Mouse (Mus musculus) kidney, adult 11 months (tissue): ENCODE results near the gene Kdm4a.

Experiments used
- DNase-seq: peaks from one replicate; pipeline ENCODE4 v3.0.0; 2022

The Kdm4a gene

GRCm38 (mm10) chr4:118179467-118180300 is at the start of gene Kdm4a:
Kdm4a (minus strand) TSS chr4:118180043.
- DNase-seq = peak; percentile 98

GRCm38 (mm10) chr4:118229035-118229770 is 49.4 kb upstream of the Kdm4a start:
- no peak for DNase-seq

DNA sequence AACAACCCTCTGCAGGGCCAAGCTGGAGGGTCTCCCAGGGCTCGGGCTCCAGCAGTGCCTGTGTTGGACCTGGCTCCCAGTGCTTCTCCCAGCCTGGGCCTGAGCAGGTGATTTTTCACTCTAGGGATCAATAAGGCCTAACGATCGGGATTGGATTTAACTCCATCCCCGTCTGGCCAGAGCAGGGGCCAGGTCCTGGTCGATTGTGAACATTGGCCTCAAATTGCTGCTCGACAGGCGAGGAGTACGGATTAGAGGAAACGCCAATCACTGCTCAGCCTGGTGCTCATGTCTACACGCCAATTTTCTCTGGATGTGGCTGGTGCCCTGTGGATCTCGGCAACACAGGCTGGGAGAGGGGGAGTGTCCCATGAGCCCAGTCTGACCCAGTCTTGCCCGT is 47.6 kb upstream of the Kdm4a start:
- no peak for DNase-seq

DNA sequence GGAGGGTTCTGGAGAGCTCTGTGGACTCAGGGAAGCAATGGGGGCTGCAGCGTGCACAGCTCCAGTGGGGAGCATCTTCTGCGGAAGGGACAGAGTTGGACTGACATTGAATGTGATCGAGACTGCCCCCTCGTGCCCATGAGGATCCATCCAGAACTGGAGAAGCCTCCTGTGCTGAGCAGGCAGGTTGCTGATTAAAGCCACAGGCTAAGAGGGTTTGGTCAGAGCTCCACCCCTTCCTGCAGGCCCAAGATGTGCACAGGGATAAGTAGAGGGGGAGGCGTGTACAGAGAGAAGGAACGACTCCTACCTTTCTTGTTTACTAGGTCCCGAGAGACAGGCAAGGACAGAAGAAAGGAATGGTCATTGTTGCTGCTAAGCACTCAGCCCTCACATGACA is 41.4 kb upstream of the Kdm4a start:
- peak; percentile 69 for DNase-seq

GRCm38 (mm10) chr4:118220756-118221155 is 40.9 kb upstream of the Kdm4a start:
- peak; percentile 72 for DNase-seq

GRCm38 (mm10) chr4:118219487-118219886 is 39.6 kb upstream of the Kdm4a start:
- DNase-seq = no peak

DNA sequence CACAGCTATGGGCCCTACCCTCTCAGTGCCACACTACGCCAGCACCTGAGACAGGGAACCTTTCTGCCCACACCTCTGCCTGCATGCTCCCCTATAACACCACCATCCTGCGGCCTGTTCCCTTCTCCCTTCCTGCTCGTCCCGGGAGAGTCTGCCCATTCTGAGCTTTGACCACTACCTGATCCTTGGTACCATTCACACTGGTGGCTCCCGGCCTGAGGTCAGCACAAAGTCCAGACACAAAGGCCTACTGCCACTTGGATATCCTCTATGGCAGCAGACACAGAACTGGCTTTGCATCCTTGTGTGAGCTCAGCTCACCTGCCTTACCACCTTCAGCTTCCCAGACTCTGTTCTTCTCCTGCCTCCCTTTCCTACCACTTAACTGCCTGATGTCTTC is 38.7 kb upstream of the Kdm4a start:
- DNase-seq = peak; percentile 80

GRCm38 (mm10) chr4:118216726-118217595 is 37.1 kb upstream of the Kdm4a start:
- peak; percentile 70 for DNase-seq

DNA sequence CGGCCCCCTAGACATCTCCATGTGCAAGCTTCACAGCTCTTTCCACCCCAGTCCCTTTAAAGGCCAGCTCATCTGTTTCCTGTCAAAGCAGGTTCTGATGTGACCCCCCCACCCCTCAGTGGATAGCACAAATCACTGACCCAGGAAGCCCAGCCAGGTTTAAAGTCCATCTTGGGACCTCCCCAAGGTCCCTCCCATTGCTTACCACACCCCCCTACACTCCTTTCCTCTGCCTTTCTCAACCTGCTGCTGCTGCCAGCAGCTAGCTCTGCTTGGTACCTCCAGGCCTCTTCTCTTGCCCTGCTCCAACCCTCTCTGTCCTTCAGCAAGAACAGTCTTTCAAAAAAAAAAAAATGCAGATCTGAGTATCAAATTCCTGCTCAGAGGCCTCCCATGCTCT is 35.0 kb upstream of the Kdm4a start:
- peak; percentile 72 for DNase-seq

DNA sequence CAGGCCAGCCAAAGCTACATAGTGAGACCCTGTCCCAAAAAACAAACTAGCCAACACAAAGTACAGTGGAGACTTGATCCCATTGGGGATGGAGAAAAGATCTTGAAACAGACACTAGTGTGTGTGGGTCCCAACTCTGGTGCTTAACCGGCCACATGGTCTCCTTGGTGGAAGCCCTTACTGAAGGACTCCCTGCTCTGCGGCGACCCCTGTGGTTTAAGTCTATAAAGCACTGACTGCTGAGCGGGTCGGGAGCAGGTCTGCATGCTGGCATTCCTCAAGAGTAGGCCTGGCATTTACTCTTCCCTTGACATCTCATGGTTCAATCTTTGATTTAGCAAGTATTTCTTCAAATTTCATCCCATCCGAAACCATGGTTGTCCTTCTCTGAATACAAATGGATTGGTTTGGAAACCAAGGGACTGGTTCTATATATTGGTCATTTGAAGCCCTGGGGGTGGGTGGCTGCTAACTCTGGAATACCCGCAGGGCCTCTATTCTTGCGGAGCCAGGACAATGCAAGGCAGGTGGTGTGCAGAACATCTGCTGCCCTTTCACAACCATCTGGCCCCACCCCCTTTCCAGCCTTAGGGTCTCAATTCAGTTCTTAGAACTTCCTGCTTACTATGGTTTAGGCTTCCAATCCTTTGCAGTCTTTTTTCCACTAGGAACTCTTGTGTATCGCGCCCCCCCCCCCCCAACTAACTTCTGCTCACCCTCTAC is 27.2 kb upstream of the Kdm4a start:
- DNase-seq = no peak

GRCm38 (mm10) chr4:118205906-118206305 is 26.1 kb upstream of the Kdm4a start:
- DNase-seq = no peak

DNA sequence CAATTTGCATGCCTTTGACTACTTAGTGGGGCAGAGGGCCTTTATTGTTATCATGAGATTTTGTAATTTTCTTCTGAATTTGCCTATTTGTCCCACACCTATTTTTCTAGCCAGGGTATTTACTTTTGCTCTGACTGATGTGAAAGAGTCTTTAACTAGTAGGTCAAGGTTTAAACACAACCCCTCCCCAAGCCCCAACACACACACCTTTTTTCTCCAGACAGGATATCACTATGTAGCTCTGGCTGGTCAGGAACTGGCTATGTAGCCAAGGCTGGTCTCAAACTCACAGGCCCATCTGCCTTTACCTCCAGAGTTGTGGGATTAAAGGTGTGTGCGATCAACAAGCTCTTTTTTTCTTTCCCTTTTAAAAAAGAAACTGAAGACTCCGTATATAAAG is 19.2 kb upstream of the Kdm4a start:
- DNase-seq = no peak

DNA sequence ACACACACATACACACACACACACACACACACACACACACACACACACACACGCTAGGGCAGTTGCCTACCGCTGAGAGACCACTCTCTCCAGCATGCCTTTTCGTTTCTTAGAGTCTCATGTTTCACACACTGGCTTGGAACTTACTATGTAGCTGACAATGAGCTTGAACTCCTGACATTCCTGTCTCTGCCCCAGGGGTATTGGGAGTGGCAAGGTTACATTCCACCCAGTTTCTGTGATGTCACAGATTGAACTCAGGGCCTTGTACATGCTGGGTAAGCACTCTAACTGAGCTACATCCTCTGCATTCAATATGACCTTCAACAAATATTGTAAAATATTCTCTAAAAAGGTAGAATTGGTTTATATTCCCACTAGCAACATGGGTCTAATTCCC is 18.8 kb upstream of the Kdm4a start:
- no peak for DNase-seq

- DNase-seq = no peak
These were observed 16.3 kb upstream of the Kdm4a start for GRCm38 (mm10) chr4:118196185-118196584.

- DNase-seq = no peak
These were observed 648 bp upstream of the Kdm4a start for GRCm38 (mm10) chr4:118180301-118181080.

- no peak for DNase-seq
These were observed 834 bp downstream of the Kdm4a start for GRCm38 (mm10) chr4:118178952-118179466.

DNA sequence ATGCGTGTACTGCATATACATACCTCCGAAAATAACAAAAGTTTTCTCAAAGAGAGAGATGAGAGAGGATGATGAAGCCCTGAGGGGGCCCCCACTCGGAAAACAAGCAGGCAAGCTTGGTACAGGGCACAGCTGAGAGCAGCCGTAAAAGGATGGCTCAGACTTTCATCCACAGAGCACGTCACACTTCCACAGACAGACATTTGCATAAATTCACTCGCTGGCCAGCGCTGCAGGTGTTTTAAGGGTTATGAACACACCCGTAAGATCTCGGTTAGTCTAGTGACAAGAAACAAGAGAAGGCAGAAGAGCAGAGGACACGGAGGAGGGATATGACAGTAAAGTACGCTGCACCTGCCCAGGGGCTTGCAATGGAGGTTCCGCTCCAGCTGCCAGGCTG is 7.4 kb downstream of the Kdm4a start:
- DNase-seq = no peak

DNA sequence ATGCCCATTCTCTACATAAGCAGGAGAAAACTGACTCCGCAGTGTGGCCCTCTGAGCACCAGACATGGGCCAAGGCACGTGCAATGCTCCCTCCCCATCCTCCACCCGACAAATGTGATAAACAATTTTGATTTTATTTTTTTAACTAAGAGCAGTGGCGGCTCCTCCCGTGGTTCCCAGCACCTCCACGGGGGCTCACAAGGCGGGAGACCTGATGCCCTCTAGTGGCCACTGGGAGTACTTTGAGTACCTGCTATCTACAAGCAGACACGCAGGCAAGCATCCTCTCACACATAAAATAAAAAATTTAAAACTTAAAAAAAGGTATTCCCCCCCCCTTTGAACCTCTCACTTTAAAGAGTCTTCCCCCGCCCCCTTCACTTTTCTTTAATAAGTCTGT is 8.8 kb downstream of the Kdm4a start:
- DNase-seq = no peak

- no peak for DNase-seq
These were observed 17.7 kb downstream of the Kdm4a start for GRCm38 (mm10) chr4:118162123-118162522.

DNA sequence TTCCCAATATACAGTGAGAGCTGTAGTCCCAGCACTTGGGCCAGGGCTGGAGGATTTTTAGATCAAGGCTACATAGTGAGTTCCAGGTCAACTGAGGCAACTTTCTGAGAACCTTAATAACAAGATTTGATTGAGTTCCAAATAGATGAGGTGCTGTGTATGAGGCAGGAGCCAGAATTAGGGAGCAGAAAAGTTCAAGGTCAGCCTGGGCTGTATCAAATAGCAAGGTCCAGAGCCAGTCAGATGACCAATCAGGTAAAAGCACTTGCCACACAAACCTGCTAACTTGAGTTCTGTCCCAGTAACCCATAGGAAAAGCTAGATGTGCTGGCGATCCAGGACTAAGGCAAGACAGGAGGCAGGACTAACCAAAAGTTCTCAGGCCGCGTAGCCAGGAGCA is 22.2 kb downstream of the Kdm4a start:
- DNase-seq = no peak

GRCm38 (mm10) chr4:118156559-118156958 is 23.3 kb downstream of the Kdm4a start:
- no peak for DNase-seq

- DNase-seq = no peak
These were observed 25.0 kb downstream of the Kdm4a start for GRCm38 (mm10) chr4:118154889-118155288.
